Mouse (Mus musculus): Measurements from ENCODE around the gene Otud7a. TPM values are rescaled to one million over a fixed set of nuclear protein-coding genes. Genes with fewer than 3 reads are reported as not detected.
A peak's percentile ranks its signal among the peaks of the same experiment; 100 is the strongest.

Otud7a gene
- total and polyA plus RNA-seq, 2 experiments from 2014 or later: 3.2 to 22.5 TPM

DNA sequence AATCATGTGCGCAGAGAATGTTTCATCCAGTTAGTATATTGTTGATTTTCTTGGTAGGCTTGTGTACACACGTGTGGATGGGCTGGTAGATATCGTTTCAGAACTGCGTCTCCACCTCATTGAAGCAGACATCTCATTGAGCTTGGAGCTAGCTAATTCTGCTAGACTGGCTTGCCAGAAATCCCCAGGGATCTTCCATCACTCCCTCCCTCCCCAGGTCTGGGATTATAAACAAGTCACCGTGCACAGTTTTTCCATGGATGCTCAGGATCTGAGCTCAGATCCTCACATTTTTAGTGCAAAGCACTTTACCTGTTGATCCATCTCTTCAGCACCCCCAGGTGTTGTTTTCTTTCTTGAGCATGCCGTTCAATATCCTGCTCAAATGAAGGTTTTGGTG is 22.2 kb downstream of the Otud7a start:
- DNase-seq (ENCODE audit: low spot score): no peak
- TF ChIP-seq CTCF (IDR thresholded peaks at IDR 0.05; ENCODE audit: low read depth): no peak
- H3K9me3 ChIP-seq (ENCODE audit: low read length): no peaks in the 10 kb centered on the region
- no peak overlapping the region for H3K9ac ChIP-seq (replicated peaks; ENCODE audit: low read length)
- H3K27me3 ChIP-seq (ENCODE audit: insufficient read depth, low read length): no peaks in the 10 kb centered on the region
- H3K4me3 ChIP-seq (ENCODE audit: low read length): no peak overlapping the region
- H3K27ac ChIP-seq: no peak overlapping the region
- no peaks in the 10 kb centered on the region for H3K36me3 ChIP-seq (ENCODE audit: insufficient read depth, low read length)
- no peak overlapping the region for H3K4me2 ChIP-seq (ENCODE audit: low read depth, low read length)
- H3K4me1 ChIP-seq (ENCODE audit: insufficient read depth, low read length): no peaks in the 10 kb centered on the region
- 87% methylated on average over 6 of the region's 6 CpGs for WGBS
- ATAC-seq: no peak

DNA sequence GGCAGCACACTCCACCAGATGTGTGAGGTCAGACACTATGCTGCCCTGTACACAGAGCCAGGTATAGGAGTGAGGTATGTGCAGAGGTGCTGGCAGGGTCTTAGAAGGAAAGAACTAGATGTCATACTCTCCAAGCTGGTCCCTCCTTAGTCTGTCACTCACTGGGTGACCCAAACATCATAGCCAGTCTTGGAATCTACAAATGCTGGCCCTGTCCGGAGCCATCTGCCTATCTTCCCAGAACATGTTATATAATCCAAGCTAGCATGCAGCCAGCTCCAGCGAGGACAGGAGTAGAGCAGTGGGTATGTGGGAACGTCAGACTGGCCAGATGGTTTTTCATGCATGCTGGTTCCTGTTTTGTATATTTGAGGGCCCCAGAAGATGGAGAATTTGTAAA is 23.7 kb downstream of the Otud7a start:
- Histone ChIP-seq H3K9me3 (ENCODE audit: low read length) (no peaks in the 10 kb centered on the region), H3K27ac (no peak overlapping the region), H3K36me3 (ENCODE audit: insufficient read depth, low read length) (no peaks in the 10 kb centered on the region), H3K4me3 (ENCODE audit: low read length) (no peak overlapping the region), H3K9ac (replicated peaks; ENCODE audit: low read length) (no peak overlapping the region), H3K4me2 (ENCODE audit: low read depth, low read length) (no peak overlapping the region), H3K27me3 (ENCODE audit: insufficient read depth, low read length) (no peaks in the 10 kb centered on the region), H3K4me1 (ENCODE audit: insufficient read depth, low read length) (no peaks in the 10 kb centered on the region)
- WGBS: 64% methylated on average over 3 of the region's 3 CpGs
- no peak for DNase-seq (ENCODE audit: low spot score)
- peak; percentile 35 for ATAC-seq
- TF ChIP-seq CTCF (IDR thresholded peaks at IDR 0.05; ENCODE audit: low read depth): no peak

DNA sequence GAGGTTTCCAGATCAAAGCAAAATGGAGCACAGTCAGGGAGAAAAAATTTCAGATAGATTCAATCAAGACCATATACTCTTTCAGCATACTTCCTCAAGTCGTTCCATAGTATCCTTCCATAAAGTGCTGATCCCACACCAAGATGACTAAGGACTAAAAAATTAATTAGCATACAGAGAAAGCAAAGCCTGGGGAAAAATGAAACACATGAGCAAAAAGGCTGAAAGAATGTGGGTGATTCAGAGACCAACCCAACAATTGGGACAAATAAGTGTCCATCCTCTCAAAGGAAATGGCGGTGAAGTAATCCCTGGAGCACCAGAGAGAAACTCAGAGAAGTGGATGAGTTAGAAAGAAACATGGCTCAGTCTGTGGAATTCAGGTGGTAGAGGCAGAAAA is 38.5 kb downstream of the Otud7a start:
- no peaks in the 10 kb centered on the region for H3K9me3 ChIP-seq (ENCODE audit: low read length)
- H3K27me3 ChIP-seq (ENCODE audit: insufficient read depth, low read length): no peaks in the 10 kb centered on the region
- no peak overlapping the region for H3K4me2 ChIP-seq (ENCODE audit: low read depth, low read length)
- H3K4me1 ChIP-seq (ENCODE audit: insufficient read depth, low read length): no peaks in the 10 kb centered on the region
- H3K9ac ChIP-seq (replicated peaks; ENCODE audit: low read length): no peak overlapping the region
- 93% methylated on average over 2 of the region's 2 CpGs for WGBS
- H3K27ac ChIP-seq: no peak overlapping the region
- TF ChIP-seq CTCF (IDR thresholded peaks at IDR 0.05; ENCODE audit: low read depth): no peak
- ATAC-seq (no peak), DNase-seq (ENCODE audit: low spot score) (no peak)
- H3K36me3 ChIP-seq (ENCODE audit: insufficient read depth, low read length): no peaks in the 10 kb centered on the region
- no peak overlapping the region for H3K4me3 ChIP-seq (ENCODE audit: low read length)

DNA sequence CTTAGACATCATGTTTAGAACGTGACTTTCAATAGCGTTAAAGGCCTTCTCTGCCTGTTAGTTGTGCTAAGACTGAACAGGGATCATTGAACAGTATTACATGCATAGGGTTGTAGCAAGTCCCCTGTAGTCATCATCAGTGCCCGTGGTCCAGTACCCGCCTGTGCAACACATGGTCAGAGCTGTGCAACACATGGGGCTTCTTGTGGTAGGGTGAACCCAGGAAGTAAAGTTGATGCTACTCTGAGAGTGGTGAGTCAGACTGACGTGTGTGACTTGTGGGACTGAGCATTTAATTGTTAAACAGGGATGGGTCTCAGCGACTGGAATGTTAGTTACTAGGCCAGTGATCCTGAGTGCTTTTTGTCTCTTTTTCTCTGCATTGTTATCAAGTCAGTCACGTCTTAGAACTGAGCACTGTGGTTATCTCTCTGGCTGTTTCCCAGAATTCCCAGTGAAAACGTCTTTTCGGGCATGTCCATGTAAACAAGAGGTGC is 52.5 kb downstream of the Otud7a start:
- no peak for TF ChIP-seq CTCF (IDR thresholded peaks at IDR 0.05; ENCODE audit: low read depth)
- no peaks in the 10 kb centered on the region for H3K27me3 ChIP-seq (ENCODE audit: insufficient read depth, low read length)
- no peaks in the 10 kb centered on the region for H3K9me3 ChIP-seq (ENCODE audit: low read length)
- H3K4me2 ChIP-seq (ENCODE audit: low read depth, low read length): no peak overlapping the region
- H3K9ac ChIP-seq (replicated peaks; ENCODE audit: low read length): no peak overlapping the region
- ATAC-seq (no peak), DNase-seq (ENCODE audit: low spot score) (no peak)
- 72% methylated on average over 9 of the region's 9 CpGs for WGBS
- no peak overlapping the region for H3K4me3 ChIP-seq (ENCODE audit: low read length)
- no peak overlapping the region for H3K27ac ChIP-seq
- H3K4me1 ChIP-seq (ENCODE audit: insufficient read depth, low read length): no peaks in the 10 kb centered on the region
- no peaks in the 10 kb centered on the region for H3K36me3 ChIP-seq (ENCODE audit: insufficient read depth, low read length)

DNA sequence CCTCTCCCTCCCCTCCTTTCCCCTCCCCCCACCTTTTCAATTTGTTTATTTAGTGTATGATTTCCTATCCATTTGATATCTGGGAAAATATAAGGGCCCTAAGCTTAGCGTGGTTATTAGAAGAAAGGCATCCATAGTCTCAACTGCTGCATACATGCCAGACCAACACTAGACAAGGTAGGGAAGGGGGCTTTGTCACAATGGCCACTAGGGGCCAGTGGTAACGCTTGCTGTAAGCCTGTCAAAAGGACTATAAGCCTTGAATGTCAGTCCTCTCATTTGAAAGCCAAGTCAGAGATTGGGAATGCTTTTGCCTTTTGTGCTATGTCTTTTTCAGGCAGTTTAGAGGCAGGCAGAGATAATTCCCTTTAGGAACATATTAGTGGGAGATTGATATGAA is 59.7 kb downstream of the Otud7a start:
- H3K4me2 ChIP-seq (ENCODE audit: low read depth, low read length): no peak overlapping the region
- H3K36me3 ChIP-seq (ENCODE audit: insufficient read depth, low read length): no peaks in the 10 kb centered on the region
- no peaks in the 10 kb centered on the region; the same call in 1 of the 2 replicates for H3K4me1 ChIP-seq (ENCODE audit: insufficient read depth, low read length)
- no peak overlapping the region for H3K4me3 ChIP-seq (ENCODE audit: low read length)
- DNase-seq (ENCODE audit: low spot score): peak; percentile 51
- TF ChIP-seq CTCF (IDR thresholded peaks at IDR 0.05; ENCODE audit: low read depth): peak; percentile 81
- no peaks in the 10 kb centered on the region for H3K9me3 ChIP-seq (ENCODE audit: low read length)
- ATAC-seq: peak; percentile 71; the same call in 1 of the 2 replicates
- H3K27me3 ChIP-seq (ENCODE audit: insufficient read depth, low read length): no peaks in the 10 kb centered on the region
- no peak overlapping the region for H3K27ac ChIP-seq
- H3K9ac ChIP-seq (replicated peaks; ENCODE audit: low read length): no peak overlapping the region
- WGBS: 26% methylated on average over 2 of the region's 2 CpGs

DNA sequence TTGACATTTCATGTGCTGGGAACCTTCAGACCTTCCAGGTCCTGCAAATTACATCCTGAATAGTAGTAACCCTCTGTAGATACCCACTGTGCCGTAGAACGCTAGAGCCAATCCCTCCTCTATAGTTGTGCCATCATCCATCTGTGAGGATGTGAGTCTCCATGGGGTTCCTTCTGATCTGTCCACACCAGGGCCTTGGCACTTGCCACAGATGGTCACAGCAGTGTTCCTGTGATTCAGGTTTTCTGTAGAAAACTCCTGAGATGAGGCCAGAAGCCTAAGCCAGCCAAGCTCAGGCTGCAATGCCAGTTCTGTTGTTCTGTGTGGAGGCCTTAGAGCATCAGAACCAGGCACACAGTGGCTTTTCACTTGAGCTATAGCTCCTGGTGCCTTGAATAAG is 63.5 kb downstream of the Otud7a start:
- Histone ChIP-seq H3K4me3 (ENCODE audit: low read length) (no peak overlapping the region), H3K36me3 (ENCODE audit: insufficient read depth, low read length) (no peaks in the 10 kb centered on the region), H3K27me3 (ENCODE audit: insufficient read depth, low read length) (no peaks in the 10 kb centered on the region), H3K4me1 (ENCODE audit: insufficient read depth, low read length) (peaks cover 7% of the 10 kb centered on the region), H3K27ac (no peak overlapping the region; the same call in 1 of the 2 replicates), H3K9ac (replicated peaks; ENCODE audit: low read length) (no peak overlapping the region), H3K4me2 (ENCODE audit: low read depth, low read length) (no peak overlapping the region), H3K9me3 (ENCODE audit: low read length) (no peaks in the 10 kb centered on the region)
- no peak for TF ChIP-seq CTCF (IDR thresholded peaks at IDR 0.05; ENCODE audit: low read depth)
- ATAC-seq: peak; percentile 67; the same call in 1 of the 2 replicates
- WGBS: 57% methylated on average over 2 of the region's 2 CpGs
- peak; percentile 57 for DNase-seq (ENCODE audit: low spot score)

DNA sequence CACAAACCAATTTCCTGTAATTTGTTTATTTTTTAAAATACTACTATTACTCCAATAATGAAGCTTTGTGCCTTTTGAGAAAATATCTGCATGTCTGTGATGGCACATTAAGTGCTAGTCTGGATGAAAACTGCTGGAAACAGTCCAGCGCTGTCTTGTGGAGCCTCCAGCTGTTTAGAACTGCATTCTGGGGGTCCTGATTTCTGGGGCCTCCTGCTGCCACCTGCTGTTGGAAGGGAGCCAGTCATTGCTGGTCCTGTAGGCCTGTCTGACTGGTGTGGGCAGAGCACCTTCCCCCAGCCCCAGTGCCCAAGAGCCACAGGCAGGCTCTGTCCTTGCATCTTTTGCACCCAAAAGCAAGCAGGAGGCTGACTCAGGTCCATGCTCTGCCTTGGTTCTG is 65.3 kb downstream of the Otud7a start:
- no peaks in the 10 kb centered on the region for H3K27me3 ChIP-seq (ENCODE audit: insufficient read depth, low read length)
- ATAC-seq: 0 out of 2 replicates have a peak, but pooled peaks have one; percentile 41
- H3K9me3 ChIP-seq (ENCODE audit: low read length): no peaks in the 10 kb centered on the region
- H3K4me3 ChIP-seq (ENCODE audit: low read length): no peak overlapping the region
- H3K27ac ChIP-seq: no peak overlapping the region
- no peak overlapping the region for H3K9ac ChIP-seq (replicated peaks; ENCODE audit: low read length)
- peaks cover 7% of the 10 kb centered on the region for H3K4me1 ChIP-seq (ENCODE audit: insufficient read depth, low read length)
- TF ChIP-seq CTCF (IDR thresholded peaks at IDR 0.05; ENCODE audit: low read depth): peak; percentile 43
- DNase-seq (ENCODE audit: low spot score): peak; percentile 70
- 34% methylated on average over 1 of the region's 1 CpGs for WGBS
- H3K36me3 ChIP-seq (ENCODE audit: insufficient read depth, low read length): no peaks in the 10 kb centered on the region
- H3K4me2 ChIP-seq (ENCODE audit: low read depth, low read length): no peak overlapping the region

All from hindbrain, postnatal 0 days (tissue).